Mouse (Mus musculus) bone marrow macrophage, adult 2 months (primary cell): ENCODE measurements around the gene Shank2.

Experiments
- CTCF ChIP-seq: IDR thresholded peaks from 2 replicates; pipeline ENCODE4 v1.5.1; 2012; ENCODE audit warnings: low read depth, mild to moderate bottlenecking, low read length, moderate library complexity
- POLR2A ChIP-seq: IDR thresholded peaks from 2 replicates; pipeline ENCODE4 v1.6.1; 2012; ENCODE audit warnings: mild to moderate bottlenecking, low read depth, low read length, borderline replicate concordance

- no peak for TF ChIP-seq CTCF
- TF ChIP-seq POLR2A: no peak
Observed at GRCm38 (mm10) chr7:144210526-144210925, 208.8 kb downstream of the Shank2 start.
